Mouse (Mus musculus): ENCODE data around the gene Lhx5. TPM values are rescaled to one million over a fixed set of nuclear protein-coding genes. Genes with fewer than 3 reads are reported as not detected.
A peak's percentile ranks its signal among the peaks of the same experiment; 100 is the strongest.

Lhx5 gene
- polyA plus RNA-seq, 1 experiment from 2014 or later: 41.6 TPM

- Histone ChIP-seq H3K27ac (ENCODE audit: low read depth, low read length) (peak overlapping the region; percentile 91), H3K27me3 (ENCODE audit: control insufficient read depth, insufficient read depth, low read length) (peaks cover 87% of the 10 kb centered on the region), H3K9ac (ENCODE audit: low read depth, low read length) (peak overlapping the region; percentile 73), H3K9me3 (ENCODE audit: control insufficient read depth, low read length) (no peaks in the 10 kb centered on the region), H3K4me1 (replicated peaks; ENCODE audit: control insufficient read depth, insufficient read depth, low read length) (peaks cover 18% of the 10 kb centered on the region), H3K4me2 (replicated peaks; ENCODE audit: low read depth, low read length) (peak overlapping the region; percentile 71), H3K4me3 (ENCODE audit: low read depth, low read length) (peak overlapping the region; percentile 54), H3K36me3 (ENCODE audit: control insufficient read depth, insufficient read depth, low read length) (no peaks in the 10 kb centered on the region)
- WGBS: 0% methylated on average over 46 of the region's 47 CpGs
- ATAC-seq (ENCODE audit: low FRiP score) (no peak), DNase-seq (ENCODE audit: low spot score) (peak; percentile 70)
Measured at GRCm38 (mm10) chr5:120435731-120436501, 4.4 kb downstream of the Lhx5 start.

GRCm38 (mm10) chr5:120436885-120437495 is 5.5 kb downstream of the Lhx5 start:
- Histone ChIP-seq H3K27me3 (ENCODE audit: control insufficient read depth, insufficient read depth, low read length) (peaks cover 77% of the 10 kb centered on the region), H3K9ac (ENCODE audit: low read depth, low read length) (peak overlapping the region; percentile 73), H3K4me1 (replicated peaks; ENCODE audit: control insufficient read depth, insufficient read depth, low read length) (peaks cover 18% of the 10 kb centered on the region), H3K4me3 (ENCODE audit: low read depth, low read length) (peak overlapping the region; percentile 54), H3K27ac (ENCODE audit: low read depth, low read length) (peak overlapping the region; percentile 91), H3K9me3 (ENCODE audit: control insufficient read depth, low read length) (no peaks in the 10 kb centered on the region), H3K4me2 (replicated peaks; ENCODE audit: low read depth, low read length) (peak overlapping the region; percentile 71), H3K36me3 (ENCODE audit: control insufficient read depth, insufficient read depth, low read length) (no peaks in the 10 kb centered on the region)
- 0% methylated on average over 18 of the region's 18 CpGs for WGBS
- peak; percentile 65 for DNase-seq (ENCODE audit: low spot score)
- ATAC-seq (ENCODE audit: low FRiP score): no peak

- 1% methylated on average over 16 of the region's 17 CpGs for WGBS
- ATAC-seq (ENCODE audit: low FRiP score): no peak
- H3K9ac ChIP-seq (ENCODE audit: low read depth, low read length): peak overlapping the region; percentile 73
Measured at GRCm38 (mm10) chr5:120437539-120437938, 6.0 kb downstream of the Lhx5 start.

GRCm38 (mm10) chr5:120437986-120438385 is 6.5 kb downstream of the Lhx5 start:
- DNase-seq (ENCODE audit: low spot score): peak; percentile 80
- H3K36me3 ChIP-seq (ENCODE audit: control insufficient read depth, insufficient read depth, low read length): no peaks in the 10 kb centered on the region
- H3K27me3 ChIP-seq (ENCODE audit: control insufficient read depth, insufficient read depth, low read length): peaks cover 67% of the 10 kb centered on the region
- 2% methylated on average over 27 of the region's 33 CpGs for WGBS
- H3K9me3 ChIP-seq (ENCODE audit: control insufficient read depth, low read length): no peaks in the 10 kb centered on the region
- H3K27ac ChIP-seq (ENCODE audit: low read depth, low read length): peak overlapping the region; percentile 91
- H3K4me1 ChIP-seq (replicated peaks; ENCODE audit: control insufficient read depth, insufficient read depth, low read length): peaks cover 18% of the 10 kb centered on the region
- H3K4me2 ChIP-seq (replicated peaks; ENCODE audit: low read depth, low read length): peak overlapping the region; percentile 71
- H3K9ac ChIP-seq (ENCODE audit: low read depth, low read length): peak overlapping the region; percentile 73
- ATAC-seq (ENCODE audit: low FRiP score): peak; percentile 20; the same call in 1 of the 2 replicates
- H3K4me3 ChIP-seq (ENCODE audit: low read depth, low read length): peak overlapping the region; percentile 54

More at GRCm38 (mm10) chr5:120437539-120437938, 6.0 kb downstream of the Lhx5 start:
- Histone ChIP-seq H3K36me3 (ENCODE audit: control insufficient read depth, insufficient read depth, low read length) (no peaks in the 10 kb centered on the region), H3K4me1 (replicated peaks; ENCODE audit: control insufficient read depth, insufficient read depth, low read length) (peaks cover 18% of the 10 kb centered on the region), H3K9me3 (ENCODE audit: control insufficient read depth, low read length) (no peaks in the 10 kb centered on the region), H3K27me3 (ENCODE audit: control insufficient read depth, insufficient read depth, low read length) (peaks cover 71% of the 10 kb centered on the region), H3K27ac (ENCODE audit: low read depth, low read length) (peak overlapping the region; percentile 91), H3K4me2 (replicated peaks; ENCODE audit: low read depth, low read length) (peak overlapping the region; percentile 71), H3K4me3 (ENCODE audit: low read depth, low read length) (peak overlapping the region; percentile 54)
- peak; percentile 46 for DNase-seq (ENCODE audit: low spot score)

- Histone ChIP-seq H3K36me3 (ENCODE audit: control insufficient read depth, insufficient read depth, low read length) (no peaks in the 10 kb centered on the region), H3K9me3 (ENCODE audit: control insufficient read depth, low read length) (no peaks in the 10 kb centered on the region), H3K4me1 (replicated peaks; ENCODE audit: control insufficient read depth, insufficient read depth, low read length) (peaks cover 18% of the 10 kb centered on the region), H3K9ac (ENCODE audit: low read depth, low read length) (peak overlapping the region; percentile 73), H3K4me2 (replicated peaks; ENCODE audit: low read depth, low read length) (peak overlapping the region; percentile 71), H3K27ac (ENCODE audit: low read depth, low read length) (peak overlapping the region; percentile 91), H3K27me3 (ENCODE audit: control insufficient read depth, insufficient read depth, low read length) (peaks cover 62% of the 10 kb centered on the region), H3K4me3 (ENCODE audit: low read depth, low read length) (peak overlapping the region; percentile 54)
- under 1% methylated on average over 13 of the region's 13 CpGs for WGBS
- DNase-seq (ENCODE audit: low spot score) (peak; percentile 52), ATAC-seq (ENCODE audit: low FRiP score) (no peak)
Measured at GRCm38 (mm10) chr5:120438469-120438868, 7.0 kb downstream of the Lhx5 start.

GRCm38 (mm10) chr5:120438991-120439710 is 7.7 kb downstream of the Lhx5 start:
- Histone ChIP-seq H3K27me3 (ENCODE audit: control insufficient read depth, insufficient read depth, low read length) (peaks cover 56% of the 10 kb centered on the region), H3K9me3 (ENCODE audit: control insufficient read depth, low read length) (no peaks in the 10 kb centered on the region), H3K9ac (ENCODE audit: low read depth, low read length) (peak overlapping the region; percentile 73), H3K36me3 (ENCODE audit: control insufficient read depth, insufficient read depth, low read length) (no peaks in the 10 kb centered on the region), H3K4me2 (replicated peaks; ENCODE audit: low read depth, low read length) (peak overlapping the region; percentile 49), H3K4me3 (ENCODE audit: low read depth, low read length) (peak overlapping the region; percentile 54), H3K4me1 (replicated peaks; ENCODE audit: control insufficient read depth, insufficient read depth, low read length) (peaks cover 18% of the 10 kb centered on the region), H3K27ac (ENCODE audit: low read depth, low read length) (peak overlapping the region; percentile 91)
- ATAC-seq (ENCODE audit: low FRiP score) (no peak), DNase-seq (ENCODE audit: low spot score) (no peak)
- WGBS: 1% methylated on average over 27 of the region's 27 CpGs

- H3K9ac ChIP-seq (ENCODE audit: low read depth, low read length): peak overlapping the region; percentile 73
- under 1% methylated on average over 61 of the region's 61 CpGs for WGBS
- ATAC-seq (ENCODE audit: low FRiP score) (no peak), DNase-seq (ENCODE audit: low spot score) (peak; percentile 61)
- no peaks in the 10 kb centered on the region for H3K9me3 ChIP-seq (ENCODE audit: control insufficient read depth, low read length)
- peaks cover 47% of the 10 kb centered on the region for H3K27me3 ChIP-seq (ENCODE audit: control insufficient read depth, insufficient read depth, low read length)
- peak overlapping the region; percentile 54 for H3K4me3 ChIP-seq (ENCODE audit: low read depth, low read length)
- H3K36me3 ChIP-seq (ENCODE audit: control insufficient read depth, insufficient read depth, low read length): no peaks in the 10 kb centered on the region
- H3K4me1 ChIP-seq (replicated peaks; ENCODE audit: control insufficient read depth, insufficient read depth, low read length): peaks cover 18% of the 10 kb centered on the region
- peak overlapping the region; percentile 91 for H3K27ac ChIP-seq (ENCODE audit: low read depth, low read length)
- peak overlapping the region; percentile 49 for H3K4me2 ChIP-seq (replicated peaks; ENCODE audit: low read depth, low read length)
Measured at GRCm38 (mm10) chr5:120439887-120440670, 8.6 kb downstream of the Lhx5 start.

GRCm38 (mm10) chr5:120440733-120441132 is 9.2 kb downstream of the Lhx5 start:
- Histone ChIP-seq H3K9me3 (ENCODE audit: control insufficient read depth, low read length) (no peaks in the 10 kb centered on the region), H3K27ac (ENCODE audit: low read depth, low read length) (no peak overlapping the region), H3K4me3 (ENCODE audit: low read depth, low read length) (no peak overlapping the region), H3K36me3 (ENCODE audit: control insufficient read depth, insufficient read depth, low read length) (no peaks in the 10 kb centered on the region), H3K27me3 (ENCODE audit: control insufficient read depth, insufficient read depth, low read length) (peaks cover 40% of the 10 kb centered on the region), H3K4me1 (replicated peaks; ENCODE audit: control insufficient read depth, insufficient read depth, low read length) (peaks cover 17% of the 10 kb centered on the region), H3K9ac (ENCODE audit: low read depth, low read length) (no peak overlapping the region), H3K4me2 (replicated peaks; ENCODE audit: low read depth, low read length) (no peak overlapping the region)
- ATAC-seq (ENCODE audit: low FRiP score): peak; percentile 36; the same call in 1 of the 2 replicates
- peak; percentile 98 for DNase-seq (ENCODE audit: low spot score)
- WGBS: 4% methylated on average over 13 of the region's 14 CpGs

Data from hindbrain, embryonic 11.5 days (tissue).